Mouse (Mus musculus) bone marrow macrophage, adult 2 months (primary cell): ENCODE results near the gene Pfkfb3. TPM values are rescaled to one million over a fixed set of nuclear protein-coding genes. Genes with fewer than 3 reads are reported as not detected.
A peak's percentile ranks its signal among the peaks of the same experiment; 100 is the strongest.

Experiments
- H3K27ac ChIP-seq: 2 replicates; pipeline ENCODE4 v1.5.1; 2012; ENCODE audit warnings: low read depth, low read length; ENCODE audit not compliant: insufficient read depth
- H3K4me1 ChIP-seq: 2 replicates; pipeline ENCODE4 v1.6.1; 2012; ENCODE audit warnings: low read length; ENCODE audit not compliant: control insufficient read depth, insufficient read depth
- H3K4me3 ChIP-seq: 2 replicates; pipeline ENCODE4 v1.5.1; 2012; ENCODE audit warnings: mild to moderate bottlenecking, low read length, moderate library complexity; ENCODE audit not compliant: insufficient read depth
- CTCF ChIP-seq: IDR thresholded peaks from 2 replicates; pipeline ENCODE4 v1.5.1; 2012; ENCODE audit warnings: low read depth, mild to moderate bottlenecking, low read length, moderate library complexity
- POLR2A ChIP-seq: IDR thresholded peaks from 2 replicates; pipeline ENCODE4 v1.6.1; 2012; ENCODE audit warnings: mild to moderate bottlenecking, low read depth, low read length, borderline replicate concordance
- polyA plus RNA-seq: library from polyadenylated mRNA; stranded (reverse); fragments of >200 nt; gene quantifications from 2 replicates; pipeline ENCODE4 v1.2.4, GENCODE M21; 2012; ENCODE audit not compliant: missing spikeins, insufficient read depth, insufficient read length

Gene Pfkfb3
- polyA plus RNA-seq, 1 experiment: 39.6 TPM

GRCm38 (mm10) chr2:11513057-11513967, 40.6 kb downstream of the Pfkfb3 start:
- TF ChIP-seq CTCF (no peak), POLR2A (no peak)
- Histone ChIP-seq H3K27ac (peak overlapping the region; percentile 95), H3K4me3 (peak overlapping the region; percentile 41), H3K4me1 (peaks cover 41% of the 10 kb centered on the region)

DNA sequence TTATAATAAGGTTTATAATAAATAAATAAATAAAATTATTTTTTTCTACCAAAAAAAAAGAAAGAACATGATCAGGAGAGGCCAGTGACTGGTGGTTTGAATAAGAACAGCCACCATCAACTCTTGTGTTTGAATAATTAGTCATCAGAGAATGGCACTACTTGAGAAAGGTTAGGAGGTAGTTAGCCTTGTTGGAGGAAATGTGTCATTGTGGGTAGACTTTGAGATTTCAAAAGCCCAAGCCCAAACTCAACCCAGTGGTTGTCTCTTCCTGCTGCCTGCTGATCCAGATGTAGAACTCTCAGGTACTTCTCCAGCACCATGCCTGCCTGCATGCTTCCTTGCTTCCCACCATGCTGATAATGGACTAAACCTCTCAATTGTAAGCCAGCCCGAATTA, 41.8 kb downstream of the Pfkfb3 start:
- no peak for TF ChIP-seq POLR2A
- TF ChIP-seq CTCF: no peak

GRCm38 (mm10) chr2:11503736-11504135, 50.1 kb downstream of the Pfkfb3 start:
- Histone ChIP-seq H3K27ac (no peak overlapping the region), H3K4me1 (peaks cover 11% of the 10 kb centered on the region), H3K4me3 (no peak overlapping the region)
- TF ChIP-seq CTCF (no peak), POLR2A (no peak)

More for the DNA sequence above, 41.8 kb downstream of the Pfkfb3 start:
- Histone ChIP-seq H3K27ac (peak overlapping the region; percentile 95), H3K4me1 (peaks cover 41% of the 10 kb centered on the region), H3K4me3 (no peak overlapping the region; the same call in 1 of the 2 replicates)

GRCm38 (mm10) chr2:11502901-11503431, 50.9 kb downstream of the Pfkfb3 start:
- TF ChIP-seq POLR2A (no peak), CTCF (no peak)
- Histone ChIP-seq H3K27ac (peak overlapping the region; percentile 41; the same call in 1 of the 2 replicates), H3K4me1 (peaks cover 14% of the 10 kb centered on the region), H3K4me3 (peak overlapping the region; percentile 77)

GRCm38 (mm10) chr2:11502255-11502765, 51.6 kb downstream of the Pfkfb3 start:
- Histone ChIP-seq H3K4me3 (peak overlapping the region; percentile 77), H3K4me1 (peaks cover 19% of the 10 kb centered on the region), H3K27ac (peak overlapping the region; percentile 1; the same call in 1 of the 2 replicates)
- TF ChIP-seq POLR2A (no peak), CTCF (no peak)

GRCm38 (mm10) chr2:11501301-11502254, 52.3 kb downstream of the Pfkfb3 start:
- H3K27ac ChIP-seq: peak overlapping the region; percentile 65
- TF ChIP-seq CTCF (peak; percentile 35), POLR2A (no peak)
- peak overlapping the region; percentile 77 for H3K4me3 ChIP-seq
- peaks cover 26% of the 10 kb centered on the region for H3K4me1 ChIP-seq

- Histone ChIP-seq H3K4me3 (peak overlapping the region; percentile 77), H3K4me1 (peaks cover 26% of the 10 kb centered on the region), H3K27ac (peak overlapping the region; percentile 14; the same call in 1 of the 2 replicates)
- TF ChIP-seq POLR2A (no peak), CTCF (0 out of 2 replicates have a peak, but pooled peaks have one; percentile 21)
Measured at GRCm38 (mm10) chr2:11500666-11501065, 53.2 kb downstream of the Pfkfb3 start.

DNA sequence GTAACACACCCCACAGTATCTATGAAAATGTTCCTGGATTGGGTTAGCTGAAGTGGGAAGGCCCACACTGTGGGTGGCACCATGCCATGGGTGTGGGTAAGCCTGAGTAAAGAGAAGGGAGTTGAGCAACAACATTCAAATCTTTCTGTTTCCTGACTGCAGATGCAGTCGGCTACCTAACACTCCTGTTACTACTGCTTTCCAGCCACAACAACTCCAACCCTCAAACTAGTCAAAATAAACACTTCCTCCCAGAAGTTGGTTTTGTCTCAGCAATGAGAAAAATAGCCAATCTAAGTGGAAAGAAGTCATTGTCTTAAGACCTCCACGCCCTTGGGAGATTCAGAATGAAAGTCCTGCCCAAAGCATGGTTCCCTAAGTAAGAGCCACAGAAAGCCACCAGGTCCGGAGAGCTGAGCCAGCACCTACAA, 57.3 kb downstream of the Pfkfb3 start:
- H3K4me3 ChIP-seq: no peak overlapping the region; the same call in 1 of the 2 replicates
- TF ChIP-seq POLR2A: no peak
- H3K4me1 ChIP-seq: peaks cover 29% of the 10 kb centered on the region
- peak overlapping the region; percentile 28 for H3K27ac ChIP-seq

DNA sequence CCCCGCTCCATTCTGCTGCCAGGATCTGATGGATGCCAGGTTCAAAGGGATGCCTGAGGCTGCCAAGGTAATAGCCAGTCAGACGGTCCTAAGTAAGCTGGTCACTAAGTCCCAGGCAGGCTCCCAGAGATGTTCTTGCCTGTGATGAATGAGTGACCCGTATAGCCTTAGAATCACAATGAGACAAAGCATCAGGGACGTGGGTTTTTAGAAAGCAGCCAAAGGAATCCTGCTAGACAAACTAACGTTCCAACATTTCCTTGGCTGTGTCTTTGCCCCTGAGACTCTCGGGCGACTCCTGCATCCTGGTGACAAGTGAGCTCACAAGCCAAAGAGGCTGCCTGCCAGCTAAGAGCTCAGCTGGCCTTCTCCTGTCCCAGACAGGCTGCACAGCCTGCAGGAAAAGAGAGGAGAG, 59.0 kb downstream of the Pfkfb3 start:
- TF ChIP-seq POLR2A (no peak), CTCF (no peak)

More for the DNA sequence above, 59.0 kb downstream of the Pfkfb3 start:
- no peak overlapping the region for H3K4me3 ChIP-seq
- H3K27ac ChIP-seq: no peak overlapping the region
- peaks cover 25% of the 10 kb centered on the region for H3K4me1 ChIP-seq
